11 mouse cellular contexts compared by ENCODE assay signal in genomic region chr2:9881051-9881591, GRCm38 (mm10). TPM values are rescaled to one million over a fixed set of nuclear protein-coding genes. Genes with fewer than 3 reads are reported as not detected.
A peak's percentile ranks its signal among the peaks of the same experiment; 100 is the strongest.
DNase-seq lines count a peak whose midpoint lies in the region; ATAC-seq and TF ChIP-seq lines count a peak whose summit lies in the region.
"Had no signal": no experiment of that assay in that cellular context is flagged by ENCODE, and none has a peak within 500 bp of the region (broad histone marks: within the 10 kb centered on the region; RNA-seq: fewer than 3 reads in every experiment).

Gene 4930412O13Rik (plus strand): TSS chr2:9881252.

- H3K4me2 ChIP-seq in heart, embryonic 12.5 days, result peak within 1 kb of the TSS; percentile 95
- peak within 1 kb of the TSS; percentile 62 for H3K4me2 ChIP-seq in hindbrain, embryonic 15.5 days
- peak within 1 kb of the TSS; percentile 65 for H3K4me2 ChIP-seq in midbrain, embryonic 14.5 days (ENCODE audit: low read length)

- H3K4me3 ChIP-seq in heart, embryonic 12.5 days, result peak within 1 kb of the TSS; percentile 60
- H3K4me3 ChIP-seq in hindbrain, embryonic 15.5 days, result peak within 1 kb of the TSS; percentile 28
- H3K4me3 ChIP-seq in midbrain, embryonic 14.5 days (replicated peaks; ENCODE audit: low read depth, low read length), result peak within 1 kb of the TSS; percentile 45
- H3K4me3 ChIP-seq in layer of hippocampus, adult 2 months, result no peak within 1 kb of the TSS

- peak within 1 kb of the TSS; percentile 57 for H3K27ac ChIP-seq in heart, embryonic 12.5 days (ENCODE audit: poor library complexity, severe bottlenecking)
- peak within 1 kb of the TSS; percentile 55 for H3K27ac ChIP-seq in hindbrain, embryonic 15.5 days (replicated peaks)
- H3K27ac ChIP-seq in midbrain, embryonic 14.5 days (replicated peaks; ENCODE audit: low read depth, low read length), result peak within 1 kb of the TSS; percentile 89
- no peak within 1 kb of the TSS for H3K27ac ChIP-seq in layer of hippocampus, adult 2 months

- no peaks in the 10 kb centered on the region for H3K36me3 ChIP-seq in heart, embryonic 12.5 days
- no peaks in the 10 kb centered on the region for H3K36me3 ChIP-seq in hindbrain, embryonic 15.5 days
- no peaks in the 10 kb centered on the region for H3K36me3 ChIP-seq in midbrain, embryonic 14.5 days (ENCODE audit: control insufficient read depth, insufficient read depth, low read length)

- H3K4me1 ChIP-seq in heart, embryonic 12.5 days (replicated peaks), result peaks cover 41% of the 10 kb centered on the region
- peaks cover 31% of the 10 kb centered on the region for H3K4me1 ChIP-seq in hindbrain, embryonic 15.5 days (replicated peaks)
- H3K4me1 ChIP-seq in midbrain, embryonic 14.5 days (ENCODE audit: control insufficient read depth, insufficient read depth, low read length), result peaks cover 8% of the 10 kb centered on the region; the same call in 1 of the 2 replicates

- WGBS in heart, embryonic 12.5 days, result under 1% methylated on average over 33 of the region's 35 CpGs
- under 1% methylated on average over 34 of the region's 35 CpGs for WGBS in hindbrain, embryonic 15.5 days
- WGBS in midbrain, embryonic 14.5 days, result under 1% methylated on average over 34 of the region's 35 CpGs

- peaks cover 28% of the 10 kb centered on the region for H3K27me3 ChIP-seq in heart, embryonic 12.5 days (replicated peaks)
- peaks cover 36% of the 10 kb centered on the region for H3K27me3 ChIP-seq in hindbrain, embryonic 15.5 days
- peaks cover 69% of the 10 kb centered on the region for H3K27me3 ChIP-seq in midbrain, embryonic 14.5 days (ENCODE audit: control insufficient read depth, insufficient read depth, low read length)

- H3K9ac ChIP-seq in heart, embryonic 12.5 days, result peak within 1 kb of the TSS; percentile 61
- H3K9ac ChIP-seq in hindbrain, embryonic 15.5 days, result peak within 1 kb of the TSS; percentile 11; the same call in 1 of the 2 replicates
- H3K9ac ChIP-seq in midbrain, embryonic 14.5 days (replicated peaks; ENCODE audit: low read length), result peak within 1 kb of the TSS; percentile 69

- no peak for ATAC-seq in heart, embryonic 12.5 days (ENCODE audit: insufficient number of reproducible peaks, low FRiP score)
- ATAC-seq in hindbrain, embryonic 15.5 days (ENCODE audit: low FRiP score, low read depth), result no peak
- ATAC-seq in midbrain, embryonic 14.5 days (ENCODE audit: low FRiP score, low TSS enrichment), result no peak
- ATAC-seq: CD4-positive, CD25-positive, alpha-beta regulatory T cell, adult 4 months had no signal

- intact Hi-C loops in heart, postnatal 10 days (cut with DNase I), result no loop called here

- H3K9me3 ChIP-seq in heart, embryonic 12.5 days (replicated peaks), result no peaks in the 10 kb centered on the region
- H3K9me3 ChIP-seq in hindbrain, embryonic 15.5 days, result no peaks in the 10 kb centered on the region
- H3K9me3 ChIP-seq in midbrain, embryonic 14.5 days (ENCODE audit: control insufficient read depth, low read length), result no peaks in the 10 kb centered on the region

- TF ChIP-seq CTCF in layer of hippocampus, adult 2 months (conservative IDR thresholded peaks at IDR 0.05), result no peak

- no peak for DNase-seq in heart, postnatal 10 days
- peak; percentile 52 for DNase-seq in MN1 (ENCODE audit: low spot score)
- peak; percentile 69 for DNase-seq in midbrain, embryonic 14.5 days
- DNase-seq in frontal cortex, postnatal 25 days (ENCODE audit: low spot score in 2 of 2), result no peak
- no peak for DNase-seq in adrenal gland, adult 2 months
- no peak for DNase-seq in layer of hippocampus, adult 2 months (ENCODE audit: low spot score in 2 of 2)

RNA-seq across cellular contexts. Expression of gene 4930412O13Rik, which starts in this region (rescaled TPM):
- 1.7 and 1.8 TPM in 2 replicates for polyA plus RNA-seq in heart, embryonic 12.5 days (2016; fragmentation: Nextera tagmentation; extraction: Ambion mirVana)
- not detected for total RNA-seq in heart, postnatal 10 days (2021)
- 0.45 and 0.48 TPM in 2 replicates for polyA plus RNA-seq in hindbrain, embryonic 15.5 days (2015; fragmentation: Nextera tagmentation; extraction: Ambion mirVana)
- polyA plus RNA-seq in midbrain, embryonic 14.5 days (2014; fragmentation: Nextera tagmentation; extraction: Ambion mirVana), result 1.7 and 2.5 TPM in 2 replicates
- total RNA-seq in adrenal gland, adult 2 months (2021), result 1 to 10 TPM in 1 of 2 experiments, under 1 TPM in 1; 0.59 to 1.0 TPM
- polyA plus RNA-seq in adrenal gland, adult 2 months (2012; rRNA removed), result 0.11 and 0.22 TPM in 2 replicates
- total RNA-seq in layer of hippocampus, adult 2 months (2021), result not detected
- total RNA-seq: common myeloid progenitor, adult 5-6 weeks; neutrophil, adult 5-6 weeks had no signal

Comparison
In these comparisons a context has a peak if more than half of its experiments do, and no peak if none do; other contexts are left out.
1. H3K9ac ChIP-seq: peak in every context shown above with its lines; median percentile 69 in midbrain, embryonic 14.5 days; 61 in heart, embryonic 12.5 days; 11 in hindbrain, embryonic 15.5 days.
2. DNase-seq: peak in MN1 (single experiment) and midbrain, embryonic 14.5 days (single experiment); none in heart, postnatal 10 days (0 of 2), frontal cortex, postnatal 25 days (0 of 2), adrenal gland, adult 2 months (single experiment) and layer of hippocampus, adult 2 months (0 of 2).
3. Peak in every context shown above with its lines, with median percentiles within 50 percentile points of each other: H3K4me2 ChIP-seq.